Mouse (Mus musculus): ENCODE data around the gene Entpd5. TPM values are rescaled to one million over a fixed set of nuclear protein-coding genes. Genes with fewer than 3 reads are reported as not detected.

The Entpd5 gene
- polyA plus RNA-seq (2012; rRNA removed) (7.7 and 8.0 TPM in 2 replicates), polyA plus RNA-seq (2014; fragmentation: Nextera tagmentation; extraction: Ambion mirVana) (12.2 and 12.7 TPM in 2 replicates)

DNA sequence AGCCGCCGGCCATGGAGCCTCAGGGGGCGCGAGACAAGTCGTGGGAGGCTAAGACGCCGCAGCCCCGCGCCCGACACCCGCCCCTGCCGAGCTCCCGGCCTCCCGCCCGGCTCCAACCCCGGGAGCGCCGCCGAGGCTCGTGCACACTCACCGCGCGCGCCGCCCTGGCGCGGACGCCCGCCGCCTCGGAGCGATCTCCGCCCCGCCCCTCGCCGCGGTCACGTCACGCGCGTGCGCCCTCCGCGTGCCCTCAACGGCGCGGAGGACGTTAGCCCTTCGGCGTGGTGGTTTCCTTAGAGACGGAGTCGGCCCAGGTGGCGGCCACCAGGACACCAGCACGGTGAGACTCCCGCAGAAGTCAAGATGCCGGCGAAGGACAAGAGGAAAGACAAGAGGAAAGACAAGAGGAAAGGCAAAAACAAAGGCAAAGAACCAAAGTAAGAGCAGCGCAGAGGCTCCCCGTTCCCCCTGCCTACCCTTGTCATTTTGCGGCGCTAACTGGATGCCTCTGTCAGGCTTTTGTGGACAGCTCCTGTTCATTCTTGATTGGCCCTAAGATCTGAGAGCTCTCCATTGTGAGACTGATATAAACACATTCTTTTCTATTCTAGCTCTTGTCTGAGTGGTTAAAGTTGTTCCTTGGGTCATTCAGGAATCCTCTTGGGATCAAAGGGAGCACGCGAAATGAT, at the start of gene Entpd5, which contains the start of gene Bbof1:
TSS of gene Entpd5 (minus strand) at position 211 of the 689 bp plus-strand sequence.
TSS of gene Bbof1 (plus strand) at position 253 of the 689 bp plus-strand sequence.
- H3K9ac ChIP-seq (ENCODE audit: low read depth, low read length, severe bottlenecking): peak within 1 kb of the TSS; percentile 77
- H3K36me3 ChIP-seq (ENCODE audit: control insufficient read depth, insufficient read depth, low read length): no peaks in the 10 kb centered on the region
- H3K4me1 ChIP-seq (ENCODE audit: control insufficient read depth, insufficient read depth, low read length): peaks cover 3% of the 10 kb centered on the region; the same call in 1 of the 2 replicates
- peak; percentile 94 for ATAC-seq (ENCODE audit: low FRiP score, low read depth)
- peak; percentile 81 for DNase-seq (ENCODE audit: low spot score)
- H3K4me3 ChIP-seq (replicated peaks; ENCODE audit: low read length): peak within 1 kb of the TSS; percentile 75
- peak within 1 kb of the TSS; percentile 87 for H3K4me2 ChIP-seq (replicated peaks; ENCODE audit: low read depth, low read length, severe bottlenecking)
- H3K9me3 ChIP-seq (ENCODE audit: control insufficient read depth, low read length): no peaks in the 10 kb centered on the region
- no peaks in the 10 kb centered on the region for H3K27me3 ChIP-seq (ENCODE audit: control insufficient read depth, insufficient read depth, low read length)
- peak within 1 kb of the TSS; percentile 59 for H3K27ac ChIP-seq (replicated peaks; ENCODE audit: low read depth, low read length)
- TF ChIP-seq POLR2A (IDR thresholded peaks at IDR 0.05; ENCODE audit: borderline replicate concordance, extremely low read depth, insufficient read depth, insufficient read length): 0 out of 2 replicates have a peak, but pooled peaks have one; percentile 50
- WGBS: 2% methylated on average over 36 of the region's 63 CpGs

DNA sequence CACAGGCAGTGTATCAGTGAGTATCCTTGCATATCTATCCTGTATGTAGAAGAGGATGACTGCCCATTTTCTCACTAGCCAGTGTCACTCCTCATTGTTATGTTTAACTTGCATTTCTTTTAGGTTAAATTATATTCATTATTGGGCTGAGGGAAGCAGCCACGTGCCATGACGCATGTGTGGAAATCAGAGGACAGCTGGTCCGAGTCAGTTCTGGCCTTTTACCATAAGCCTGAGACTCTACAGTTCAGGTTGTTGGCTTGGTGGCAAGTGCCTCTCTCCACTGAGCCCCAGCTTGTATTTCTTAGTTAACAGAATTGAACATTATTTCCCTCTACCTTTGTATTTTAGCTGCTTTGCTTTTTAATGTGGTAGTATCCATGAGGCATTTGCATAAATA, 48.1 kb upstream of the Entpd5 start:
- Histone ChIP-seq H3K9ac (ENCODE audit: low read depth, low read length, severe bottlenecking) (no peak overlapping the region), H3K9me3 (ENCODE audit: control insufficient read depth, low read length) (no peaks in the 10 kb centered on the region), H3K27ac (replicated peaks; ENCODE audit: low read depth, low read length) (no peak overlapping the region), H3K4me1 (ENCODE audit: control insufficient read depth, insufficient read depth, low read length) (no peaks in the 10 kb centered on the region), H3K27me3 (ENCODE audit: control insufficient read depth, insufficient read depth, low read length) (no peaks in the 10 kb centered on the region), H3K36me3 (ENCODE audit: control insufficient read depth, insufficient read depth, low read length) (peaks cover 35% of the 10 kb centered on the region), H3K4me2 (replicated peaks; ENCODE audit: low read depth, low read length, severe bottlenecking) (no peak overlapping the region), H3K4me3 (replicated peaks; ENCODE audit: low read length) (no peak overlapping the region)
- 90% methylated on average over 3 of the region's 3 CpGs for WGBS
- no peak for DNase-seq (ENCODE audit: low spot score)
- TF ChIP-seq POLR2A (IDR thresholded peaks at IDR 0.05; ENCODE audit: borderline replicate concordance, extremely low read depth, insufficient read depth, insufficient read length): no peak
- no peak for ATAC-seq (ENCODE audit: low FRiP score, low read depth)

DNA sequence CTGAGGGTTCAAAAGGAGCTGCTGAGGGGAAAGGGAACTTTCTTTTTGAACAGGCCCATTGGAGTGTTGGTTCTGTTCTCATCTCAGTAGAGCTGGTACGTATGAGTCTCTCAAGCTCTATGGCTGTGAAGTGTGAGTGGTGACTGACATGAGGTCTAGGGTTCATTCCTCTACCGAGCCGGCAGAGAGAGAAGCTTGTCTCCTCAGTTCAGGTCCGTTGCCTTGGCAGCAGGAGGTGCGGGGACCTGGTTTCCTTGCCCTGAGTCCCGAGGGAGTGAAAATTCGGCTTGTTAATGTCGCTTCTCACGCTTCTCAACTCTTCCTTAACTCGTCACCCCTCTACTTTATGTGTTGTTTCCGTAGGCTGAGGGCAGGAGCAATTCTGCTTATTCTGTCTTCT, 43.0 kb upstream of the Entpd5 start:
- ATAC-seq (ENCODE audit: low FRiP score, low read depth) (no peak), DNase-seq (ENCODE audit: low spot score) (peak; percentile 2)
- Histone ChIP-seq H3K4me3 (replicated peaks; ENCODE audit: low read length) (peak overlapping the region; percentile 60), H3K4me1 (ENCODE audit: control insufficient read depth, insufficient read depth, low read length) (0 out of 2 replicates have a peak, but pooled peaks cover 6% of the 10 kb centered on the region), H3K36me3 (ENCODE audit: control insufficient read depth, insufficient read depth, low read length) (no peaks in the 10 kb centered on the region), H3K9ac (ENCODE audit: low read depth, low read length, severe bottlenecking) (peak overlapping the region; percentile 53), H3K4me2 (replicated peaks; ENCODE audit: low read depth, low read length, severe bottlenecking) (peak overlapping the region; percentile 74), H3K9me3 (ENCODE audit: control insufficient read depth, low read length) (no peaks in the 10 kb centered on the region), H3K27me3 (ENCODE audit: control insufficient read depth, insufficient read depth, low read length) (no peaks in the 10 kb centered on the region), H3K27ac (replicated peaks; ENCODE audit: low read depth, low read length) (no peak overlapping the region)
- WGBS: under 1% methylated on average over 11 of the region's 11 CpGs
- TF ChIP-seq POLR2A (IDR thresholded peaks at IDR 0.05; ENCODE audit: borderline replicate concordance, extremely low read depth, insufficient read depth, insufficient read length): no peak

DNA sequence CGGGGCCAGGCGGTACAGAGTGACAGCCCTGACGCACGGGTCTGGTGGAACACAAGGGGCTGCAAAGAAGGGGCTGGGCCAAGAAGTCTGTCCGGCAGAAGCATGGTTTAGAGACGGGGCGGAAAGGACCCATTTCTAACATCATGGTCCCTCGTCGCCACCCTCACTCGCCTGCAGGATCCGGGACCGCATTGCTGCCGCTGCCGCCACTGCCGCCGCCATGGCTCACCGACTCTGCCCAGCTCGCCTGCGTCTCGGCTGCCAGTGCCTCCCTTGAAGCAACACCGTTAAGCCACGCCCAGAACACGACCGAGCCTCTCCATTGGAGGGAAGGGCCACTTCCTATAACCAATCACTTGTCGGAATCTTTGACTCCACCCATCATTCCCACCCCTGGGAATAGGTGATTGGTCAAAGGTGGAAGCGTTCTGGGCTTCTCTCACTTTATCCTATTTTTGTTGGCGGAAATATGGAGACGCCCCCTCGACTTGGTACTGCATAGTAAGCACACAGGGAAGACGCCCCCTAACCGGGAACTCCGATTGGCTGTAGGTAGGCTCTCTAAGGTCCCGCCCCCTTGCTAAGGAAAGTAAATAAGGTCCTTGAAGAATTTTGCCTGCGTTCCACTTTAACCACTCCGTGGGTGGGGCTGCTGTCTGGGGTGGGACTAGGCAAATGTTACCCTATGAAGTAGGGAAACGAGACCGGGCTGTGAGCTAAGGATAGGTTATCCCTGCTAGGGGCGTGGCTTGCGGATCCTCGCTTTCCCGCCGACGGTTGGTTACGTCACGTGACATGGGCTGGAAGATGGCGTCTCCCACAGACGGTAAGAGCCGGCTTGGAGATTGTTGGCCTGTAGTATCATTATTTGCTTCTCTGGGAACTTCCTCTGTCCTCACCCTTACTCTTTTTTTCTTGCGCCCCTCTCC, 42.2 kb upstream of the Entpd5 start, which contains the start of the genes Aldh6a1 and Lin52:
TSS of gene Aldh6a1 (minus strand) at position 287 of the 929 bp plus-strand sequence.
TSS of gene Lin52 (plus strand) at position 705 of the 929 bp plus-strand sequence.
- H3K4me1 ChIP-seq (ENCODE audit: control insufficient read depth, insufficient read depth, low read length): 0 out of 2 replicates have a peak, but pooled peaks cover 6% of the 10 kb centered on the region
- peak; percentile 99 for ATAC-seq (ENCODE audit: low FRiP score, low read depth)
- H3K9me3 ChIP-seq (ENCODE audit: control insufficient read depth, low read length): no peaks in the 10 kb centered on the region
- no peaks in the 10 kb centered on the region for H3K27me3 ChIP-seq (ENCODE audit: control insufficient read depth, insufficient read depth, low read length)
- WGBS: under 1% methylated on average over 48 of the region's 49 CpGs
- TF ChIP-seq POLR2A (IDR thresholded peaks at IDR 0.05; ENCODE audit: borderline replicate concordance, extremely low read depth, insufficient read depth, insufficient read length): 0 out of 2 replicates have a peak, but pooled peaks have one; percentile 62
- H3K27ac ChIP-seq (replicated peaks; ENCODE audit: low read depth, low read length): peak within 1 kb of the TSS; percentile 49; the same call in 1 of the 2 replicates
- peak within 1 kb of the TSS; percentile 57 for H3K9ac ChIP-seq (ENCODE audit: low read depth, low read length, severe bottlenecking)
- no peaks in the 10 kb centered on the region for H3K36me3 ChIP-seq (ENCODE audit: control insufficient read depth, insufficient read depth, low read length)
- DNase-seq (ENCODE audit: low spot score): peak; percentile 100
- H3K4me3 ChIP-seq (replicated peaks; ENCODE audit: low read length): peak within 1 kb of the TSS; percentile 60
- H3K4me2 ChIP-seq (replicated peaks; ENCODE audit: low read depth, low read length, severe bottlenecking): peak within 1 kb of the TSS; percentile 90

DNA sequence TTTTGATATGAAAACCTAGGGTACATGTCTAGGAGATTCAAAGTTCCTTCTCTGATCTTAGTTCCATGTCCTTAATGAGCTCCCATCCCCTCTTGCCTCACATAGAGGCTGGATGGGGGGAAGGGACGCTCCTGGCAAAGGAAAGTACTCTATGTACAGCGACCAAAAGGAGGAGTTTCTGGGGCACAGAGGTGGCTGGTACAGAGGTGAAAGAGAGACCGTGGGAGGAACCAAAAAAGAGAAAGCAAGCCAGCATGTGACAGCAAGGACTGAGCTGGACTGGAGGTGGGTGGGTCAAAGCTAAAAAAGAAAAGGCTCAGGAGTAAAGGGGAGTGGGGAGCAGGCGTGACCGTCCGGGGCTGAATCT, 41.5 kb upstream of the Entpd5 start:
- no peak for DNase-seq (ENCODE audit: low spot score)
- Histone ChIP-seq H3K27ac (replicated peaks; ENCODE audit: low read depth, low read length) (peak overlapping the region; percentile 49; the same call in 1 of the 2 replicates), H3K9me3 (ENCODE audit: control insufficient read depth, low read length) (no peaks in the 10 kb centered on the region), H3K27me3 (ENCODE audit: control insufficient read depth, insufficient read depth, low read length) (no peaks in the 10 kb centered on the region), H3K9ac (ENCODE audit: low read depth, low read length, severe bottlenecking) (peak overlapping the region; percentile 57), H3K4me1 (ENCODE audit: control insufficient read depth, insufficient read depth, low read length) (0 out of 2 replicates have a peak, but pooled peaks cover 6% of the 10 kb centered on the region), H3K4me3 (replicated peaks; ENCODE audit: low read length) (peak overlapping the region; percentile 60), H3K4me2 (replicated peaks; ENCODE audit: low read depth, low read length, severe bottlenecking) (peak overlapping the region; percentile 90), H3K36me3 (ENCODE audit: control insufficient read depth, insufficient read depth, low read length) (no peaks in the 10 kb centered on the region)
- TF ChIP-seq POLR2A (IDR thresholded peaks at IDR 0.05; ENCODE audit: borderline replicate concordance, extremely low read depth, insufficient read depth, insufficient read length): no peak
- under 1% methylated on average over 6 of the region's 6 CpGs for WGBS
- ATAC-seq (ENCODE audit: low FRiP score, low read depth): no peak

Measured in limb, embryonic 14.5 days (tissue).